Mouse (Mus musculus): ENCODE results near the gene Ttll11.

Gene Ttll11

DNA sequence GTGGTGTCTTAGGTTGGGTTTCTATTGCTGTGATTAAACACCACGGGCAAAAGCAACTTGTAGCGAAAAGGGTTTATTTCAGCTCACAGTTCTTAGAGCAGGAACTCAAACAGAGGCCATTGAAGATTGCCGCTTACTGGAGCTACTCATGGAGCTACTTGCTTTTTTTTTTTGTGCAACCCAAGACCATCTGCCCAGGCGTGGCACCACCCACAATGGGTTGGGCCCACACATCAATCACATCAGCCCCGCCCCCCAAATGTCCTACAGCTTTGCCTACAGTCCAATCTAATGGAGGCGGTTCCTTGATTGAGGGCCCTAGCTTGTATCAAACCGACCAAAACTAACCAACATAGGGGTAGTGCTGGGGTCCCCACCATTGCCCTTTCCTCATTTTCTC lies 215.9 kb downstream of the Ttll11 start:
- DNase-seq: no peak

DNA sequence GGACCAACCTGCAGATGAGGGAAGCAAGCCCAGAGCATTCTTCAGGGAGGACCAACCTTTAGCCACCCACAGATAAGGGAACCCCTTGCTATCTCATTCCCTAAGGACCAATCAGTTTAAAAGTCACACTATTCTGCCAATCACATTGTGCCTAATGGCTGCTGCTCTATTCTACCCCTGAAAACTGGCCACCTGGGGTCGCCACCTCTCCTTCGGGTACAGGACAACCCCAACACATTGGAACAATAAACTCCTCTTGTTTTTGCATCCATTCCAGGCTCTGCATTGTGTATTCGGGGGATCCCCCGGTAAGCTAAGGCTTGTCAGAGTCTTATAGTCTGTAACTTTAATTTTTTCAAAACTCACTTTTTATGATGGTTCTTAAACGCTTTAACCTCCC lies 218.3 kb downstream of the Ttll11 start:
- peak in 1 of 2 experiments; percentile 49 for DNase-seq

DNA sequence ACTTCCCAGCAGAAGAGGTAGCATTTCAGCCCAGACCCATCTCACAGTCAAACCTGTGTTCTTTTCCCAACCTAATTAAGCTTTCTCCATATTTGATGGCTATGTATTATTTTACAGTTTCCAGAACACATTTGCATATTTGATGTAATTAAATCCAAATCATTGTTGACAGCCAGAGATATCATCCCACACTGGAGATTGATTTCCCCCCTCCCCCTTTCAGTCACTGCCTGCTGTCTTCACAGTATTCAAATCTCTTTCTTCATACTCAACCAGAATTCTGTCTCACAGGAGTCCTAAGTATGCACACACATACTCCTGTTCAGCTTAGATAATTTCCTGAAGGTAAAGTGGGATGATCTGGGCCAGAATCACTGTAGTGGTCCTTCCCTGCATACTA lies 218.8 kb downstream of the Ttll11 start:
- DNase-seq: no peak

DNA sequence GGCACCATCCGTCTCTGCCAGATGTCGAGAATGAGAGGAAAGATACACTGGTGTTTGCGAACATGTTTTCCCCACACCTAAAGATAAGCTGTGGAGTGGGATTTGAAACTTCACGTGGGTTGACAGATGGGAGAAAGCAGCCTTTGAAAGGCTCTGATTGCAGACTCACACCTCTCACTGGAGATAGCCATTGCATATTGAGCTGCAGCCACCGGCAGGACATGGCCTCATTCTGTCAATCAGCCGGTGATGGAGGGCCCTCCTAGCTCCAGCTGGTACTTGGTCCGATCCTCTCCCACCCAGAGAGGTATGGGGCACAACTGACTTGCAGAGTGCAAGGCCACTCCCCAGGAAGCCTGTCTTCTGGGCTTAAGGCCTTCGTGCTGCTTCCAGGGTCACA lies 219.4 kb downstream of the Ttll11 start:
- no peak for DNase-seq

DNA sequence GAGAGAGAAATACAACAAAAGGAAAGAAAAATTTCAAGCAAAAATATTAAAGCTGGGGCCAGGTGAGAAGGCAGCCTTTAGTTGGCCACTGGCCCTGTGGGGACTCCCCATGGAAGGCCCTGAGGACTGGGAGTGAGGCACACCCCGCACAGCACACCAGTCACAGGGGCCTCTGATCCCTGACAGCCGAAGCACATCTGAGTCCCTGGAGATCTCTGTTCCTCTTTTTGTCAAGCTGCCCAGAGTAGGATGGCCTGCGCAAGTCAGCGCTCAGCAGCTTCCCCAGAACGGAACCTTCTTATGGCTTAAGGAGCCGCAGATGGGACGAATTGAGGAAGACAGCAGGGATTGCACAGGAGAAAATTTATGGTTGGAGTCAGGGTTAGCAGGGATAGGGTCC lies 223.2 kb downstream of the Ttll11 start:
- no peak for DNase-seq

DNA sequence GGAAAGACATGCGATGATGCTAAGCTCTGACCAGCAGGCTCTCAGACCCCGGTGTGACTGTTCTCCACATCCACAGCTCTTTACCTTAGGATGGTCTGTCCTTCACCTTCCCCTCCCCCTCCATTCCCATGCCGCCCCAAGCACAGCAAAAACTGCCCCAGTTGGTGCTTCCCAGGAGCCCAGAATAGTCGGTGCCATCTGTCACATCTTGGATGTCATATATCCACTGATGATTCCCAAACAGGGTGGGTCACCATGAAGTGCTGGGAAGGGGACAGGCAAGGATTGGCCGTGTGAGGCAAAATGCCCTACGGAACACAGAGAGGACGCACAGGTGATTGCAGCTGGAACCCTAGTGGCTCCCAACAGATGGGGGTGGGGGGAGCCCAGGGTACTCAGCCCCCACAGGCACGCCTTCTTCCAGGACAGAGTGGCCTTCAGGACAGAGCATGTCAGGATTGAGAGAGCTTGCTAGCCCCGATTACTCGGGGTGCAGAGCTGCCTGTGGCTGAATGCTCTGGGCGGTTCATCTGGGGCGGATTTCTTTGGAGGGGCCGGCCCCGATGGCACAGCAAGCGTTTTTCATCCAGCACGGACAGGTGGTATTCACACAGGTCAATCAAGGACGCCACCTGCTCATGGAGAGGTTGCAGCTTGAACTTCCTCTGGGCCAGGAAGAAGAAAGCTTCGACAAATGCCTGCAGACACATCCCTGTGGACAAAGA lies 227.8 kb downstream of the Ttll11 start:
- DNase-seq: no peak

DNA sequence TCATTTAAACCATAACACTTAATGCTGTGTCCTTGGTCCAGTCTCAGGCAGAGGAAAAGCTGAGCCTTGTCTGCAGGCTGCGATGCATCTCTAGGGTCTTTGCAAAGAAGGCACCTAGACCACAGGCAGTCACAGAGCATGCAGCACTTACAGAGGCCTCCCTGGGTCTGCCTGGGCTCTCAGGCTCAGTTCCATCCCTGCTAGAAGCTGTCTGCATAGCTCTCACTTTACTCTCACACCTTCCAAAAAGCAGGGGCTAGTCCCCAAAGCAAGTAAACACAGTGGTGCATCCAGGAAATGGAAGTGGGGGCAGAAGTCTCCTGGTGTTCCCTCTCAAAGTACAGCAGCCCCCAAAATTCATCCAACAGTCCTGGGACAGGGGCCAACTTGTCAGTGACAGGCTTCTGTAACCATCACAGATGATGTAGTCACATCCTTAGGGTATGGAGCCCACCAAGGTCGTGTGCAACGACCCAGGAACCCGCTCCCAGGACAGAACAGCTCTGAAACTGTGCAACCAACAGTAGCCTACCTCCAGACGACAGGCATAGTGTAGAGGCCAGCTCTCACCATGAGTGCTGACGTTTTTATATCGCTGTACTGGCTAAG lies 229.1 kb downstream of the Ttll11 start:
- no peak for DNase-seq

DNA sequence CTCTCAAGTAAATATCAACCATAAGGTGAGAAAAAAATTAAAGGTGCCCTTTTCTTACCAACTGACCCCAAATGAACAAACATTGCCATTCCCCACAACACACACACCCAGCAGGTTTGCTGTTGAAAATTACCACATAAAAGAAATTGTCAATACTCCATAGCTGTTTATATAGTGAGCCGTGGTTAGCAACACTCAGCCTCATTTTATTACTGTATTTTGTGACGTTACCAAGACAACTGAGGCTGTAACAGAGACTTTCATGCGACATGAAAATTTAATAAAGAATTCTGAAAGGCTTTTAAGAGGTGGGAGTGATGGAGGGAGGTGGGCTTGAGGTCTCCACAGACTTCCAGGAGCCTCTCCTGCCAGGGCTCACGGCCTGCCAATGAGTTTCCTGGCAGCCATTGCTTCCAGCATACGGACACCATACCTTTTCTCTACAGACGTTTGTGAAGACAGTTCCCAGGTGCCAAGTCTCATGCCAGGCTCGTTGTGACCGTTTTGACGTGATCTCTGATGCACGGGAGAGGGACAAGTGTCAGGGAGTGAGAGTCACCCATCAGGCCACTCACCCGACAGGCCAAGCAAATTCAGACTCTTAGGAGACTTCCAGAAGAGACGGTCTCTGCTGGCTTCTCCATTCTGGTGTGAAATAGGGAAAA lies 232.2 kb downstream of the Ttll11 start:
- DNase-seq: no peak

DNA sequence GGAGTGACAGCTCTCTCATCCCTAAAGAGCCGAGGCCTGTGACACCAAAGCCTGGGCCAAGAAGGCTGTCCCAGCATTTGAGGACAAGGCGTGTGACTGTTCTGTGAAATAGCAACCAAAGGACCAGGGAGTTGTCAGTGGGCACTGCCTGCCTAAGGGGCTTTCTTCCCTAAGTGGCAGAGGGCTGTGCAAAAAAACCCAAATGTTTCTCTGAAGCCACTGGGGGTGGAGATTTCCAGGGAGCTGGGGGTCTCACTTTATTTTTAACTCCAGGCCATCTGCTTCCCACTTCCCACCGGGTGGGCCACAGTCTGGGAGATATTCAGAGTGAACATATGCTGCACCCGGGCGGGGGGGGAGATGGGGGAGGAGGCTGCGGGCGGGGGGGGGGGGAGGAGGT lies 233.1 kb downstream of the Ttll11 start:
- no peak for DNase-seq

DNA sequence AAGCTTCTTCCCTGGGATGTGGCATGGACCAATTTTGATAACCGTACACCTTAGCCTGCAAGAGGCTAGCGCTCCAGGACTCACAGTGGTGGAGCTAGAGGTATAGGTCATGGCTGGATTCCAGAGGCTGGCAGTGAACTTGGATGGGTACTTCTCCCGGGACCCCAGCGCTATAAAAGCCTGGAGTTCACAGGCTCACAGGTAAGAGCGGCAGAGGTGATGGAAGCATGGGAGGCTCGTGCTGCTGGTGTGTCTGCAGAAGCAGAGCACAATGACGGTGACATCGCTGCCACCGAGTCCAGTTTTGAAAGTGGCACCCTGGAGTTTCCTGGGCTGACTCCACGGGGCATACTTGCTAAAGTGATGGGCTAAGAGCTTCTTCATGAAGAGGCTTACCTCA lies 233.8 kb downstream of the Ttll11 start:
- no peak for DNase-seq

DNA sequence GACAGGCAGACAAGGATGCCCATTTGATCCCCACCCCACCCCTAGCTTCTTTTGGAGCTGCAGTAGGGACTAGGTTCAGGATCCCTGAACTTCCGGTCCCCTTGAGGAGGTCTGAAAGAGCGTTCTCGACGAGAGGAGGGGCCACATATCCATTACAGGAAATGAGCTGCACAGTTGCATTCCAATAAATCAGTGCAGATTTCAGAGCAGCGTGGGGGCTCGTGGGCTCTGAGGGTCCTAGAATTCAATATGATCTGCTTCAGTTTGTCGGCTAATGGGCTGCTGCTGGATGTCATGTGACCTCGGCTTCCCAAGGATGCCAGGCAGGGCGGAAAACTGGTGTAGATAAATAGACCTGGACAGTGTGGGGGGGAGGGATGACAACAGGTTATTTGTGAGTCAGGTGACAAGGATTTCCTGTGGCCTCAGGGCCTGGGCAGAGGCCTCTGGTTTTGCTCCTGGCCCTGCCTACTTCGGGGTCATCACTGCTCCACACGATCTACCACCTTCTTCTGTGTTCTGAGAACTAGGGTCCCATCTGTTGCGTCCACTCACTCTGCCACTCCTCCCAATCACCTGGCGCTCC lies 240.0 kb downstream of the Ttll11 start:
- no peak for DNase-seq

DNA sequence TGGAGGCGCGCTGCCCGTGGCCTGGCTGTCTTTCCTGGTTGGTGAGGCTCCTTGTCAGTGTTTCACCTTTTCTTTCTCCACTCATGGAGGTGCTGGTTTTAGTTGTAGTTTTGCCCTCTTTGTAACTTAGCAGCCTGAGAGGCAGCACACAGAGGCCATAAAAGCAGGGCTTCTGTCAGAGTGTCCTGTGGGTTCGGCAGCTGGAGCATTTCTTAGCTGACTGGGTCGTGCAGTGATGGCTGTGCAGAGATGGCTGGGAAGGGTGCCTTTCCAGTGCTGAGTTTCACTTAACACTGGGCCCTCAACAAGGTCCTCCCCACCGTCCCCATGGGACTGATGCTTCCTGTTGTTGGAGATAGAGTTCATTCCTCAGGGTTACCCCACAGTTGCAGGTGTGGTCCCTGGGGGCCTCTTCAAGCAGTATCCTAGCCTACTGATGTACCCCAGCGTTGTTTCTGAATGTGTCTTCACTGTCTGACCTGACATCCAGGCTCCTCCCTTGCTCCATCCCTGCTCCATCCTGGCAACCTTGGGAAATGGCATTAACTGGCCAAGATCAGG lies 242.2 kb downstream of the Ttll11 start:
- DNase-seq: no peak

DNA sequence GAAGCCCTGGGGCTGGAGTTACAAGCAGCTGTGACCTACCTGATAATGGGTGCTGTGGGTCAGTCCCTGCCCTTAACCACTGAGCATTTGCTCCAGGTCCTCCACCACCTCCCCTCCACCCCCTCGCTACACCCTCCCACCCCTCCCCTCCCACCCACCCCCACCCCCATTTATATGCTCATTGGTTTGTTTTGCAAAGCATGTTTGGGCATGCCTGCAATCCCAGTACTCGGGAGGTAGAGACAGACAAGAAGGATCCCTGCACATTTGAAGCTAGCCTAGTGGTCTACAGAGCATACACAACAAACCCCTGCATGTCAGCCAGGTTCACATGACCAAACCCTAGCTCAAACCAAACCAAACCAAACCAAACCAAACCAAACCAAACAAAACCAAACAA lies 243.7 kb downstream of the Ttll11 start:
- DNase-seq: no peak

DNA sequence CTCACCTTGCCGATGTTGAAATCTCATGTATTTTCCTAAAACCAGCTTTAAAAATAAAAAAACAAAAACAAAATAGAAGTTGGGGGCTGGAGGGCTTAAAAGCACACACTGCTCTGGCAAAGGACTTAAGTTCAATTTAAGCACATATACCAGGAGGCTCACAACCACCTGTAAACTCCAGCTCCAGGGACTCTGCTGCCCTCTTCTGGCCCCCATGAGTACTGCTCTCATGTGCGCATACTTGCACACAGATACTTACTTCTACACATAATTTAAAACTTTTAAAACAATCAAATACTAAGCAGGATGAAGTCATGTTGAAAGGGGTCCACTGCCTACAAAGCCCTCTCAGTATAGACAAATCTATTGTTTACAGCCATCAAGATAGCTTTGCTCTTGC lies 244.7 kb downstream of the Ttll11 start:
- DNase-seq: peak in 1 of 2 experiments; percentile 54

DNA sequence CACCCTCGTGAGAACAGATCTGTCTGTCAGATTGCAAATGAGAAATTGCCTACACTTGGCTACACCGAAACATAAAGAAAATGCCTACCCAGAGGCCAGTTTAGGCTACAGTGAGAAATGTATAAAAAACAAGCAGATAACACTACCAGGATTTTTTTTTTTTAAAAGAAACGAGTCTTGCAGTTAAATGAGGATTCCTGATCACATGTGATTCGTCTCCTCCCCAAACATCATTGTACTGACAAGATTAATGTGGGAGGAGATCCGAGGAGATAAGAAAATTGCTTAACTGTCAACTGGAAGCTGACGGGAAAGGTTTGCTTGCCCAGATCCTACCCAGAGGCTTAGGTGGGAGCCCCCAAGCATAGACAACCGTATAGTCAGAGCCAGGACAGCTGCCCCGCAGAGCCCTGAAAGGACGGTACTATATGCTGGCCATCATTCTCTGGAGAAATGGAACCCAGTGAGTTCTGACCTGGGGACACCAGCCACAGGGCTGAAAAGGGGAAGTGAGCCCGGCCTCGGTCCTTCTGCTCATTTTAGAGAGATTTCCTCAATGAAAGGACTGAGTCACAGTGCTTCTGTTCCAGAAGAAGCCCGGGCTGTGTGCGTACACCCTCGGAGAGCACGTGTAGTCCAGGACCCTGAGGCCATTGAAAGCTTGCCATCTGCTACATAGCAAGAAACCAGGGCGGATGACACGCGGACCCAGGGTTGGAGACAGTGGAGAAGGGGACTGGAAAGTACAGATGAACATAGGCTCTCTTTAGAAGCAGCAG lies 247.9 kb downstream of the Ttll11 start:
- no peak for DNase-seq

DNA sequence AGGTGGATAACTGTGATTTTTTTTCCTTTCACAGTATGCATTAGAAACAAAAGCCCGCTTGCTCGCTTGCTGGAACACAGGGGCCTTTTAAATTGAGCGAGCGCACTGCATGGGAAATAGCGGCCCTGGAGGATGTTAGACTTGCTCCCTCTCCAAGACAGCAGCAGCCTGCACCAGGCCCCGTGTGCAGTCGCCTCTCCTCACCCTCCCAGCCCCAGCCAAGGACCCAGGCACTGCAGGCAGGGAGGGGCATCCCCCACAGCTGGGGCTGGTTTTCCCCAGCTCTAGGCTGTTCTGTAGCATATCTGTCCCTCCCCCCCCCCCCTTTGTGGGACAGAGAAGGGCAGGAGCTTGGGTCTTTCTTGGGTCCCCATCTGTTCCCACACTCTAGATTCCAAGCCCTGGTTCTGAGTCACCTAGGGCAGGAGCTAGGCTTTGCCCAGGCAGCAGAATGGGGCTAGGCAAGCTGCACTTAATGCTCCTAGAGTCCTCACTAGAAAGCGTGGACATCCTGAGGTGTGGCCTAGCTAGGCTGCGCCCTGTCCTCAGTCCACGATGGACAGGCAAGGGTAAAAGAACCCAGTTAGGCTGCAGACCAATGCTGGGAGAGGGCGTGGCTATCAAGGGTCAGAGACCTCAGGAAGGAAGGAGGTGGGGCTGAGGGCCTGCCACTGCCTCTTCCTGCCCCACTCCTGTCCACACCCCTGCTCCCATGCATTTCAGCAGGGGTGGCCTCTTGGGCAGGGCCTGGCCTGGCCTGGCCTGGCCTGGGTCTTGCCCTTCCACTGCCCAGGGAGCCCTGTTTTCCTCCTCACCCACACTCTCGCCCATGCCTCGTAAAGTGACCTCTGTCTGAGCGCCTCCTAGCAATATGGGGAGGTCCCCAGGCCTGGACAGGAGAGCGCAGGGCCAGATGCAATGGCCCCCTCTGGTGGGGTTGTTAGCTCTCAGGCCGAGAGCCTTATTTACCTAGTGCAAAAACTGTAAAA lies 250.3 kb downstream of the Ttll11 start:
- peak; percentile 81 to 87 for DNase-seq

DNA sequence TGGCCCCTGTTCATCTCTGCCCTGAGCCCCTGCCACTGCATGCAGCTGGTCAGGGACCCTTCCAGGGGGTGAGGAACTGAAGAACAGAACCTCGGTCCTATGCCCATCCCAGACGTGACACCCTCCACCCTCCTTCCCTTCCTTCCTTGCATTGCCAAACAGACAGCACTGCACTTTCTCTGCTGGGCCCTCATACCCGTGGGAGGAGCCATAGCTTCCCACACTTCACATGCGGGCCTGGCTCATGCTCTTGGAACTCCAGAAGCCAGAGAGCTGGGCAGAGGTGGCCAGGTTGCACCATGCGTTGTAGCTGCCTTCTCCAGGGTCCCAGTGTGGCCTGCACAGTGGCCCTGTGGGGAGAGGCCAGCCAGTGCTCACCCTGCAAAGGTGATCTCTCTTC lies 251.1 kb downstream of the Ttll11 start:
- no peak for DNase-seq

DNA sequence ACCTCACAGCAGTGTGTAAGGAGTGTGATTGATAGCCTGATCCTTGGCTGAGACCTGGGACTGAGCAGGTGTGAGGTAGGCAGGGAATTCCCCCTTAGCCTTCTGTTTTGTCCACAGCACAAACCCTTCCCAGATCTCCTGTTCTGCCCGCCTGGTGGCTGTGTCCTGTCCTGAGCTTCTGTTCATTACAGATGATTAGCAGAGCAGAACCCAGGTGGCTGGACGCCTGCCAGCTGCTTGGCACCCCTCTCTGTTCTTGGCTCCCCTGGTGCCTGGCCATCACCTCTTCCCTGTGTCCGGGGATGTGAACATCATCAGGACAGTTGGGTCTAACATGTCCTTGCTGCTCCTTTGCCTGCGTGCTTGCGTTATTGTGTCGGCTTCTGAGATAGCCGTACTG lies 256.0 kb downstream of the Ttll11 start:
- peak; percentile 37 to 73 for DNase-seq

DNA sequence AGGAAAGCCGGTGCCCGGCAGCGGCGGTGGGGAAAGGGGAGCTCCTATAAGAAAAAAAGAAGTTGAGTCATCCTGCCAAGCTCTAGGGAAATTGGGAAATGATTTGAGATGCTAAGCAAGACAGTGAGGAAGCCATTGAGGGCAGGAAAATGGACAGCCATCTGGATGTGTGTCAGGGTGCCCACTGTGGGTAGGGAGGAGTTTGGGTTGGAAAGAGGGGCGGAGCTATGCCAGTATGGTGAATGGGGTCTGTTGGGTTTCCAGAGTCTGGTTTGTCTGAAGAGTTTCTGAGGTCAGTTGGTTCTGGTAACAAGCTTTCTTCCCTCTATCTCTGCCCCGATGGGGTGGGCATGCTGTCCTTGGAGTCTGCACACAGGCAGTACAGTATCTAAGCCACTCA lies 256.4 kb downstream of the Ttll11 start:
- DNase-seq: no peak

DNA sequence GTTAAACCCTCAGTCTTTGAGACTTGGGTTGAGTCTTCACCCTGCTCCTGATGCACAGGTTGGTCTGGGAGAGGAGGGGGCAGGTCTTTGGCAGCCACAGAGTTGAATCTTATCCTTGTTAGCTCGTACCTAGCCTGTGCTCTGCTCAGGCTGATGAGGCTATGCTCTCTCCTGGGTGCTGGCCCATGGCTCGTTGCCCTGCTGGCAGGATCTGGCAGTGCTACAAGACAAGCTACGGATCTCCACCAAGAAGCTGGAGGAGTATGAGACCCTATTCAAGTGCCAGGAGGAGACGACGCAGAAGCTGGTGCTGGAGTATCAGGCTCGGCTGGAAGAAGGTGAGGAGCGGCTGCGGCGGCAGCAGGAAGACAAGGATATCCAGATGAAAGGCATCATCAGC lies 256.9 kb downstream of the Ttll11 start:
- DNase-seq: no peak

DNA sequence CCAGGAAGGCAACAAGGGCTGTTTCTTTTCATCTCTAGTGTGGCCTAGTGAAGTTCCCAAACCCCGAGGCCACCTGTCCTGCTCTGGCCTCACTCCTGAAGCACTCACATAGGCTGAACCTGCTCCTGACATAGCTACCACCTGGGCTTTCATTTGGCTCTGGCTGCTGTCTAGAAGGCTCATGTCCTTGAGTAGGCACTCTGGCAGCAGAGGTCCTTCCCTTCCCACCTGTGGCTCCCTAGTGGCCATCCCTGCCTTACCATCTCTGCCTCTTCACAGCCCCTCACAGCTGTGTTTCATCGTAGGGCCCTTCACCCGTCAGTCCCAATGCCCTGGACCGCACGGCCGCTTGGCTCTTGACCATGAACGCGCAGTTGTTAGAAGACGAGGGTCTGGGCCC lies 258.8 kb downstream of the Ttll11 start:
- no peak for DNase-seq

DNA sequence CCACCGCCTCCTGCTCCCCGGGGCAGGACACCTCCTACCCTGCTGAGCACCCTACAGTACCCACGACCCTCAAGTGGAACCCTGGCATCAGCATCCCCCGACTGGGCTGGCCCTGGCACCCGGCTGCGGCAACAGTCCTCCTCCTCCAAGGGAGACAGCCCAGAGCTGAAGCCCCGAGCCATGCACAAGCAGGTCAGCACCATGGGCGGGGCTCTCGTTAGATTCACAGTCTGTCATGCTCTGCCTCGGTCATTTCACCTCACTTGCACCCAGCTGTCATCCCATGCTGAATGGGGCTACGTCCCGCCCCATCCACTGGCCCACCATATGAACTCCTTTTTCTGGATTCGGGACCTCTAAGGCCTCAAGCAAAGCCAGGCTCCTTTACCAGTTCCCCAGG lies 259.2 kb downstream of the Ttll11 start:
- DNase-seq: no peak
